Comparison of ENCODE assay signal across 8 mouse cellular contexts in the genomic region with DNA sequence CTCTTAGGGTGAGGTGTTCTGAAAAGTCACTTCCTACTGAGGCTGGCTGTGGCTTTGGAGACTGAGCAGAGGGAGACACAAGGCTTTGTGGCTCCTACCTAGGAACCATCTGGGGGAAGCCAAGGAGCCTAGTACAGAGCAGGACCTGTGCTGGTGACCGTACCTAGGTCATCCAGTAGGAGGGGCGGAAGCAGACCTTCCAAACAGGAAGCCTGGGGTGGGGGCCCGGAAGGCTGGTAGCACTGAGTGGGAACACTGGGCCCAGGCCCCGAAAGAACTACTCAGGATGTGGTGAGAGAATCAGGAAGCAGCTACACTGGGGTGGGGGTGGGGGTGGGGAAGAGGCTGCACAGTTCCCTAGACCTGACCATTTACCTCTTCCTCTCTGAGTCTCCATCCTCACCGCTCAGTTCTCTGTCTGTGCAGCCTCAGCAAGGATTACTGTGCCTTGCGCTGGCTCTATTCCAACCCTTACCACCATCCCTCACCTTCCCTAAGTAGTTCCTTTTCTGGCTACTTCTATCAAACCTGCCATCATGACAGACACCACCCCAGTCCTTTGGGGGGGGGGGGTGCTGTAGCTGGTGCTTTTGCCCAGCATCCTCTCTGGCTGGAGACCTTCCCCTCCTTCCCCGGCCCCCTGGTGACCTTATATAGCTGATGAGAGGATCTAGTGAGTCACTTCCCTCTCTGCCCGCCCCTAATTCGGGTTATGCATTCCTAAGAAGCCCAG. TPM values are rescaled to one million over a fixed set of nuclear protein-coding genes. Genes with fewer than 3 reads are reported as not detected.
DNase-seq lines count a peak whose midpoint lies in the region; ATAC-seq and TF ChIP-seq lines count a peak whose summit lies in the region.

No protein-coding gene starts in this region.

- H3ac ChIP-seq in C2C12 (ENCODE audit: control insufficient read depth, insufficient read length, low read depth) = peak overlapping the region; percentile 12

- H3K27ac ChIP-seq in forebrain, embryonic 13.5 days = peak overlapping the region; percentile 21; the same call in 1 of the 2 replicates
- H3K27ac ChIP-seq in hindbrain, embryonic 12.5 days = peak overlapping the region; percentile 73
- H3K27ac ChIP-seq in midbrain, postnatal 0 days (ENCODE audit: low read depth, low read length) = peak overlapping the region; percentile 57

- DNase-seq in MN1 (ENCODE audit: low spot score) (peak; percentile 68), liver (peak; percentile 62)
- no peak for DNase-seq in midbrain, postnatal 0 days (ENCODE audit: low spot score)
- peak; percentile 86 to 92 for DNase-seq in thymus, postnatal 36 days
- no peak for DNase-seq in ovary, postnatal 10 days (ENCODE audit: low spot score)

- H3K36me3 ChIP-seq in C2C12 (ENCODE audit: control insufficient read depth, insufficient read depth) = peaks cover 68% of the 10 kb centered on the region
- peaks cover 40% of the 10 kb centered on the region for H3K36me3 ChIP-seq in forebrain, embryonic 13.5 days (ENCODE audit: poor library complexity, severe bottlenecking)
- H3K36me3 ChIP-seq in hindbrain, embryonic 12.5 days = peaks cover 28% of the 10 kb centered on the region
- peaks cover 4% of the 10 kb centered on the region; the same call in 1 of the 2 replicates for H3K36me3 ChIP-seq in midbrain, postnatal 0 days (ENCODE audit: insufficient read depth, low read length)

- peak overlapping the region; percentile 100 for H3K4me2 ChIP-seq in forebrain, embryonic 13.5 days
- peak overlapping the region; percentile 99 for H3K4me2 ChIP-seq in hindbrain, embryonic 12.5 days (replicated peaks)
- peak overlapping the region; percentile 91 for H3K4me2 ChIP-seq in midbrain, postnatal 0 days (ENCODE audit: low read depth, low read length, poor library complexity, severe bottlenecking)

- H3K79me2 ChIP-seq in C2C12 (ENCODE audit: control insufficient read depth, insufficient read depth) = peaks cover 94% of the 10 kb centered on the region

- H3K9ac ChIP-seq in forebrain, embryonic 13.5 days = peak overlapping the region; percentile 91
- H3K9ac ChIP-seq in hindbrain, embryonic 12.5 days = peak overlapping the region; percentile 85
- peak overlapping the region; percentile 69 for H3K9ac ChIP-seq in midbrain, postnatal 0 days (replicated peaks; ENCODE audit: low read length, poor library complexity, severe bottlenecking)

- peak overlapping the region; percentile 92 for H3K4me3 ChIP-seq in C2C12 (ENCODE audit: insufficient read depth, poor library complexity, severe bottlenecking)
- H3K4me3 ChIP-seq in forebrain, embryonic 13.5 days = peak overlapping the region; percentile 77
- peak overlapping the region; percentile 75 for H3K4me3 ChIP-seq in hindbrain, embryonic 12.5 days
- H3K4me3 ChIP-seq in midbrain, postnatal 0 days (ENCODE audit: low read depth, low read length) = peak overlapping the region; percentile 76

- ATAC-seq in forebrain, embryonic 13.5 days = no peak
- ATAC-seq in hindbrain, embryonic 12.5 days (ENCODE audit: low FRiP score) = no peak
- no peak for ATAC-seq in midbrain, postnatal 0 days (ENCODE audit: low FRiP score)

- H3K27me3 ChIP-seq in C2C12 (ENCODE audit: control insufficient read depth, insufficient read depth, insufficient read length) = no peaks in the 10 kb centered on the region
- H3K27me3 ChIP-seq in forebrain, embryonic 13.5 days = no peaks in the 10 kb centered on the region
- no peaks in the 10 kb centered on the region for H3K27me3 ChIP-seq in hindbrain, embryonic 12.5 days
- H3K27me3 ChIP-seq in midbrain, postnatal 0 days (ENCODE audit: insufficient read depth, low read length) = no peaks in the 10 kb centered on the region

- WGBS in forebrain, embryonic 13.5 days = 77% methylated on average over 9 of the region's 9 CpGs
- WGBS in hindbrain, embryonic 12.5 days = 66% methylated on average over 9 of the region's 9 CpGs
- 69% methylated on average over 9 of the region's 9 CpGs for WGBS in midbrain, postnatal 0 days

- TF ChIP-seq CTCF in C2C12 (IDR thresholded peaks at IDR 0.05; ENCODE audit: control insufficient read depth, insufficient read depth, insufficient read length) = no peak
- no peak for TF ChIP-seq CTCF in midbrain, postnatal 0 days (IDR thresholded peaks at IDR 0.05)

- H3K4me1 ChIP-seq in forebrain, embryonic 13.5 days = peaks cover 69% of the 10 kb centered on the region
- peaks cover 61% of the 10 kb centered on the region for H3K4me1 ChIP-seq in hindbrain, embryonic 12.5 days
- H3K4me1 ChIP-seq in midbrain, postnatal 0 days (ENCODE audit: insufficient read depth, low read length) = peaks cover 22% of the 10 kb centered on the region

- peaks cover 4% of the 10 kb centered on the region; the same call in 1 of the 2 replicates for H3K9me3 ChIP-seq in forebrain, embryonic 13.5 days (replicated peaks)
- peaks cover 6% of the 10 kb centered on the region; the same call in 1 of the 2 replicates for H3K9me3 ChIP-seq in hindbrain, embryonic 12.5 days (replicated peaks)
- no peaks in the 10 kb centered on the region for H3K9me3 ChIP-seq in midbrain, postnatal 0 days (ENCODE audit: low read length)

- H3K79me3 ChIP-seq in C2C12 (ENCODE audit: low read depth) = peaks cover 76% of the 10 kb centered on the region

TF ChIP-seq in C2C12, 6 proteins besides CTCF, POLR2A, EP300 and RAD21:
- peak; percentile 35 for TF ChIP-seq FOSL1 (IDR thresholded peaks at IDR 0.05; ENCODE audit: insufficient read depth, low read length, poor library complexity, severe bottlenecking)
- no peak for TF ChIP-seq MYOG (IDR thresholded peaks at IDR 0.05; ENCODE audit: control insufficient read depth, extremely low read depth, insufficient read length)

RNA-seq across cellular contexts. Expression of a gene that starts 4.9 kb away (rescaled TPM):
- polyA plus RNA-seq in C2C12 (2012; fragmentation: generic; extraction: Trizol) = 84.2 TPM
- 20.9 and 22.7 TPM in 2 replicates for polyA plus RNA-seq in forebrain, embryonic 13.5 days (2015; fragmentation: Nextera tagmentation; extraction: Ambion mirVana)
- 31.5 and 32.3 TPM in 2 replicates for polyA plus RNA-seq in hindbrain, embryonic 12.5 days (2016; fragmentation: Nextera tagmentation; extraction: Ambion mirVana)
- 16.2 and 33.0 TPM in 2 replicates for total RNA-seq in midbrain, postnatal 0 days (2014; rRNA removed)
- polyA plus RNA-seq in midbrain, postnatal 0 days (2015; fragmentation: Nextera tagmentation; extraction: Ambion mirVana) = 14.1 and 14.4 TPM in 2 replicates

RNA-seq across cellular contexts. Expression of a gene that starts 9.2 kb away (rescaled TPM):
- 25.5 TPM for polyA plus RNA-seq in C2C12 (2012; fragmentation: generic; extraction: Trizol)
- 41.3 and 47.9 TPM in 2 replicates for polyA plus RNA-seq in forebrain, embryonic 13.5 days (2015; fragmentation: Nextera tagmentation; extraction: Ambion mirVana)
- polyA plus RNA-seq in hindbrain, embryonic 12.5 days (2016; fragmentation: Nextera tagmentation; extraction: Ambion mirVana) = 36.0 and 36.9 TPM in 2 replicates
- total RNA-seq in midbrain, postnatal 0 days (2014; rRNA removed) = 7.6 and 12.1 TPM in 2 replicates
- 11.0 and 11.8 TPM in 2 replicates for polyA plus RNA-seq in midbrain, postnatal 0 days (2015; fragmentation: Nextera tagmentation; extraction: Ambion mirVana)

RNA-seq across cellular contexts. Expression of a gene that starts 9.3 kb away (rescaled TPM):
- polyA plus RNA-seq in C2C12 (2012; fragmentation: generic; extraction: Trizol) = 42.4 TPM
- polyA plus RNA-seq in forebrain, embryonic 13.5 days (2015; fragmentation: Nextera tagmentation; extraction: Ambion mirVana) = 38.6 and 39.9 TPM in 2 replicates
- polyA plus RNA-seq in hindbrain, embryonic 12.5 days (2016; fragmentation: Nextera tagmentation; extraction: Ambion mirVana) = 45.2 and 46.0 TPM in 2 replicates
- 26.7 and 27.7 TPM in 2 replicates for total RNA-seq in midbrain, postnatal 0 days (2014; rRNA removed)
- 23.6 and 25.1 TPM in 2 replicates for polyA plus RNA-seq in midbrain, postnatal 0 days (2015; fragmentation: Nextera tagmentation; extraction: Ambion mirVana)

RNA-seq across cellular contexts. Expression of a gene that starts 26.9 kb away (rescaled TPM):
- polyA plus RNA-seq in C2C12 (2012; fragmentation: generic; extraction: Trizol) = 36.0 TPM
- 31.6 and 36.6 TPM in 2 replicates for polyA plus RNA-seq in forebrain, embryonic 13.5 days (2015; fragmentation: Nextera tagmentation; extraction: Ambion mirVana)
- polyA plus RNA-seq in hindbrain, embryonic 12.5 days (2016; fragmentation: Nextera tagmentation; extraction: Ambion mirVana) = 25.7 and 28.7 TPM in 2 replicates
- 43.5 and 47.7 TPM in 2 replicates for total RNA-seq in midbrain, postnatal 0 days (2014; rRNA removed)
- 88.3 and 89.3 TPM in 2 replicates for polyA plus RNA-seq in midbrain, postnatal 0 days (2015; fragmentation: Nextera tagmentation; extraction: Ambion mirVana)

RNA-seq across cellular contexts. Expression of a gene that starts 29.0 kb away (rescaled TPM):
- polyA plus RNA-seq in C2C12 (2012; fragmentation: generic; extraction: Trizol) = 16.6 TPM
- polyA plus RNA-seq in forebrain, embryonic 13.5 days (2015; fragmentation: Nextera tagmentation; extraction: Ambion mirVana) = 15.1 and 18.4 TPM in 2 replicates
- polyA plus RNA-seq in hindbrain, embryonic 12.5 days (2016; fragmentation: Nextera tagmentation; extraction: Ambion mirVana) = 14.4 and 18.2 TPM in 2 replicates
- 22.4 and 22.6 TPM in 2 replicates for total RNA-seq in midbrain, postnatal 0 days (2014; rRNA removed)
- polyA plus RNA-seq in midbrain, postnatal 0 days (2015; fragmentation: Nextera tagmentation; extraction: Ambion mirVana) = 3.7 and 4.7 TPM in 2 replicates

Comparison
In these comparisons a context has a peak if more than half of its experiments do, and no peak if none do; other contexts are left out.
1. DNase-seq: peak in MN1 (single experiment), liver (single experiment) and thymus, postnatal 36 days (2 of 2); none in midbrain, postnatal 0 days (single experiment) and ovary, postnatal 10 days (single experiment).
2. H3K27ac ChIP-seq: peak in every context shown above with its lines; median percentile 73 in hindbrain, embryonic 12.5 days; 57 in midbrain, postnatal 0 days; 21 in forebrain, embryonic 13.5 days.
3. Peak in every context shown above with its lines, with median percentiles within 50 percentile points of each other: H3K4me3 ChIP-seq, H3K4me2 ChIP-seq and H3K9ac ChIP-seq.